Mouse (Mus musculus) liver, embryonic 13.5 days (tissue): ENCODE results near the gene Clca3a2. TPM values are rescaled to one million over a fixed set of nuclear protein-coding genes. Genes with fewer than 3 reads are reported as not detected.
"Not testable (repeated sequence)": the region's sequence is repeated elsewhere in the genome, so short reads cannot be mapped to it uniquely, and the experiment has no call there.

ENCODE experiments used
- ATAC-seq: fragments of 200-750 bp; cut with Nextera tagmentation; 2 replicates; pipeline ENCODE4 v1.8.0; 2017; ENCODE audit warnings: low read depth, mild to moderate bottlenecking, moderate number of reproducible peaks, moderate library complexity
- DNase-seq: peaks from one replicate; pipeline ENCODE4 v3.0.0; 2022
- H3K27ac ChIP-seq: fragments of 300-500 bp; sonication (generic); 2 replicates; pipeline ENCODE4 v1.5.1; 2015; ENCODE audit warnings: moderate library complexity, mild to moderate bottlenecking, inconsistent platforms
- H3K27me3 ChIP-seq: fragments of 300-500 bp; sonication (generic); 2 replicates; pipeline ENCODE4 v1.6.1; 2015; ENCODE audit warnings: mild to moderate bottlenecking, inconsistent platforms
- H3K36me3 ChIP-seq: fragments of 300-500 bp; sonication (generic); 2 replicates; pipeline ENCODE4 v1.6.1; 2015; ENCODE audit warnings: mild to moderate bottlenecking, inconsistent platforms
- H3K4me1 ChIP-seq: fragments of 300-500 bp; sonication (generic); replicated peaks from 2 replicates; pipeline ENCODE4 v1.6.1; 2015; ENCODE audit warnings: inconsistent platforms
- H3K4me2 ChIP-seq: fragments of 300-500 bp; sonication (generic); 2 replicates; pipeline ENCODE4 v1.6.1; 2015; ENCODE audit warnings: inconsistent platforms, mild to moderate bottlenecking, moderate library complexity
- H3K4me3 ChIP-seq: fragments of 300-500 bp; sonication (generic); replicated peaks from 2 replicates; pipeline ENCODE4 v1.5.1; 2015; ENCODE audit warnings: mild to moderate bottlenecking, inconsistent platforms
- H3K9ac ChIP-seq: fragments of 300-500 bp; sonication (generic); 2 replicates; pipeline ENCODE4 v1.6.1; 2015; ENCODE audit warnings: mild to moderate bottlenecking, inconsistent platforms
- H3K9me3 ChIP-seq: fragments of 300-500 bp; sonication (generic); replicated peaks from 2 replicates; pipeline ENCODE4 v1.6.1; 2016; ENCODE audit warnings: inconsistent platforms
- WGBS: fragments of 180-500 bp; shearing (Covaris S2); methylation state at CpG from one replicate; pipeline ENCODE4 v1.1.7; 2015; ENCODE audit not compliant: insufficient replicate concordance; 5-methylcytosine and 5-hydroxymethylcytosine counted together
- polyA plus RNA-seq: library from polyadenylated mRNA; unstranded; fragments of >200 nt; fragmentation: Nextera tagmentation; extraction: Ambion mirVana; gene quantifications from 2 replicates; pipeline ENCODE4 v1.2.1, GENCODE M21; 2015

Clca3a2 gene
- polyA plus RNA-seq: 0.03 TPM in 1 of 2 replicates, not detected in the other

- H3K4me1 ChIP-seq, H3K9ac ChIP-seq, H3K27ac ChIP-seq, ATAC-seq, DNase-seq, H3K4me3 ChIP-seq, H3K36me3 ChIP-seq, H3K9me3 ChIP-seq, H3K27me3 ChIP-seq, H3K4me2 ChIP-seq: not testable (repeated sequence)
- WGBS: 71% methylated on average over 6 of the region's 6 CpGs
Measured at GRCm38 (mm10) chr3:144819219-144819618, at the start of gene Clca3a2. Clca3a2 (minus strand) TSS chr3:144819494.

- Histone ChIP-seq H3K27ac (no peak overlapping the region), H3K4me1 (no peaks in the 10 kb centered on the region), H3K4me3 (no peak overlapping the region), H3K36me3 (no peaks in the 10 kb centered on the region), H3K27me3 (no peaks in the 10 kb centered on the region), H3K9ac (no peak overlapping the region), H3K4me2 (no peak overlapping the region), H3K9me3 (no peaks in the 10 kb centered on the region)
- ATAC-seq: no peak
- 43% methylated on average over 4 of the region's 4 CpGs for WGBS
- DNase-seq: no peak
Measured at GRCm38 (mm10) chr3:144849584-144849983, 30.3 kb upstream of the Clca3a2 start.

- not testable (repeated sequence) for H3K27ac ChIP-seq, H3K4me3 ChIP-seq, H3K9me3 ChIP-seq, ATAC-seq, H3K9ac ChIP-seq, H3K27me3 ChIP-seq, H3K4me1 ChIP-seq, DNase-seq, H3K4me2 ChIP-seq, H3K36me3 ChIP-seq
- 70% methylated on average over 9 of the region's 9 CpGs for WGBS
Measured at GRCm38 (mm10) chr3:144849014-144849556, 29.8 kb upstream of the Clca3a2 start, which contains the start of gene Clca3b. Clca3b (minus strand) TSS chr3:144849357.

GRCm38 (mm10) chr3:144827257-144827656, 8.0 kb upstream of the Clca3a2 start:
- Histone ChIP-seq H3K4me2 (no peak overlapping the region), H3K4me1 (no peaks in the 10 kb centered on the region), H3K9me3 (no peaks in the 10 kb centered on the region), H3K9ac (no peak overlapping the region), H3K27ac (no peak overlapping the region), H3K27me3 (no peaks in the 10 kb centered on the region), H3K4me3 (no peak overlapping the region), H3K36me3 (no peaks in the 10 kb centered on the region)
- 68% methylated on average over 6 of the region's 6 CpGs for WGBS
- DNase-seq (no peak), ATAC-seq (no peak)

GRCm38 (mm10) chr3:144825151-144825550, 5.9 kb upstream of the Clca3a2 start:
- no peaks in the 10 kb centered on the region for H3K4me1 ChIP-seq
- H3K4me2 ChIP-seq: no peak overlapping the region
- ATAC-seq (no peak), DNase-seq (peak; percentile 31)
- no peak overlapping the region for H3K4me3 ChIP-seq
- 16% methylated on average over 10 of the region's 10 CpGs for WGBS
- no peak overlapping the region for H3K27ac ChIP-seq
- H3K9me3 ChIP-seq: no peaks in the 10 kb centered on the region
- no peaks in the 10 kb centered on the region for H3K27me3 ChIP-seq
- no peaks in the 10 kb centered on the region for H3K36me3 ChIP-seq
- H3K9ac ChIP-seq: no peak overlapping the region

- Histone ChIP-seq H3K4me2 (no peak overlapping the region), H3K9ac (no peak overlapping the region), H3K4me3 (no peak overlapping the region), H3K27me3 (no peaks in the 10 kb centered on the region), H3K9me3 (no peaks in the 10 kb centered on the region), H3K27ac (no peak overlapping the region), H3K36me3 (no peaks in the 10 kb centered on the region), H3K4me1 (no peaks in the 10 kb centered on the region)
- 66% methylated on average over 5 of the region's 5 CpGs for WGBS
- DNase-seq (no peak), ATAC-seq (no peak)
Measured at GRCm38 (mm10) chr3:144823331-144823730, 4.0 kb upstream of the Clca3a2 start.

- Histone ChIP-seq H3K27me3 (no peaks in the 10 kb centered on the region), H3K4me3 (no peak overlapping the region), H3K4me2 (no peak overlapping the region), H3K27ac (no peak overlapping the region), H3K36me3 (no peaks in the 10 kb centered on the region), H3K9ac (no peak overlapping the region), H3K4me1 (no peaks in the 10 kb centered on the region), H3K9me3 (no peaks in the 10 kb centered on the region)
- ATAC-seq (0 out of 2 replicates have a peak, but pooled peaks have one; percentile 45), DNase-seq (no peak)
- WGBS: 27% methylated on average over 1 of the region's 1 CpGs
Measured at GRCm38 (mm10) chr3:144820632-144821031, 1.3 kb upstream of the Clca3a2 start.

GRCm38 (mm10) chr3:144813336-144813735, 6.0 kb downstream of the Clca3a2 start:
- not testable (repeated sequence) for H3K27me3 ChIP-seq, H3K9me3 ChIP-seq, H3K4me1 ChIP-seq, H3K9ac ChIP-seq, H3K27ac ChIP-seq, H3K36me3 ChIP-seq, ATAC-seq, DNase-seq, H3K4me2 ChIP-seq, H3K4me3 ChIP-seq
- WGBS: 69% methylated on average over 6 of the region's 6 CpGs

GRCm38 (mm10) chr3:144811821-144812220, 7.5 kb downstream of the Clca3a2 start:
- H3K4me2 ChIP-seq: no peak overlapping the region
- H3K27me3 ChIP-seq: no peaks in the 10 kb centered on the region
- H3K9me3 ChIP-seq: no peaks in the 10 kb centered on the region
- H3K4me1 ChIP-seq: no peaks in the 10 kb centered on the region
- WGBS: 34% methylated on average over 3 of the region's 3 CpGs
- ATAC-seq (no peak), DNase-seq (no peak)
- no peak overlapping the region for H3K9ac ChIP-seq
- H3K4me3 ChIP-seq: no peak overlapping the region
- no peaks in the 10 kb centered on the region for H3K36me3 ChIP-seq
- H3K27ac ChIP-seq: no peak overlapping the region

GRCm38 (mm10) chr3:144808153-144808925, 11.0 kb downstream of the Clca3a2 start:
- DNase-seq, H3K4me2 ChIP-seq, H3K27me3 ChIP-seq, H3K4me3 ChIP-seq, H3K9me3 ChIP-seq, H3K27ac ChIP-seq, ATAC-seq, H3K4me1 ChIP-seq, H3K9ac ChIP-seq, H3K36me3 ChIP-seq: not testable (repeated sequence)
- 55% methylated on average over 15 of the region's 17 CpGs for WGBS

- H3K36me3 ChIP-seq, H3K27me3 ChIP-seq, H3K9ac ChIP-seq, H3K27ac ChIP-seq, H3K4me2 ChIP-seq, H3K9me3 ChIP-seq, H3K4me3 ChIP-seq, DNase-seq, H3K4me1 ChIP-seq, ATAC-seq: not testable (repeated sequence)
- WGBS: 55% methylated on average over 2 of the region's 2 CpGs
Measured at GRCm38 (mm10) chr3:144806626-144807025, 12.7 kb downstream of the Clca3a2 start.

GRCm38 (mm10) chr3:144801861-144802260, 17.4 kb downstream of the Clca3a2 start:
- DNase-seq: no peak
- Histone ChIP-seq H3K9ac (no peak overlapping the region), H3K27me3 (no peaks in the 10 kb centered on the region), H3K4me2 (no peak overlapping the region), H3K9me3 (no peaks in the 10 kb centered on the region), H3K27ac (no peak overlapping the region), H3K4me1 (no peaks in the 10 kb centered on the region), H3K36me3 (no peaks in the 10 kb centered on the region), H3K4me3 (no peak overlapping the region)
- 21% methylated on average over 8 of the region's 8 CpGs for WGBS
- no peak for ATAC-seq
